Mouse (Mus musculus): Measurements from ENCODE around the gene Gramd1b.
A peak's percentile ranks its signal among the peaks of the same experiment; 100 is the strongest.

Gramd1b gene

GRCm38 (mm10) chr9:40356768-40357446 is 174.3 kb downstream of the Gramd1b start:
- no peak for DNase-seq

GRCm38 (mm10) chr9:40356368-40356767 is 174.8 kb downstream of the Gramd1b start:
- no peak for DNase-seq

GRCm38 (mm10) chr9:40355406-40355805 is 175.8 kb downstream of the Gramd1b start:
- DNase-seq = no peak

GRCm38 (mm10) chr9:40353596-40353995 is 177.6 kb downstream of the Gramd1b start:
- DNase-seq = no peak

GRCm38 (mm10) chr9:40350640-40351039 is 180.5 kb downstream of the Gramd1b start:
- DNase-seq = peak; percentile 45

- DNase-seq = no peak
Observed at GRCm38 (mm10) chr9:40350052-40350451, 181.1 kb downstream of the Gramd1b start.

- DNase-seq = no peak
Observed at GRCm38 (mm10) chr9:40349554-40349953, 181.6 kb downstream of the Gramd1b start.

GRCm38 (mm10) chr9:40348714-40349233 is 182.4 kb downstream of the Gramd1b start:
- DNase-seq = no peak

GRCm38 (mm10) chr9:40346232-40346984 is 184.8 kb downstream of the Gramd1b start:
- no peak for DNase-seq

GRCm38 (mm10) chr9:40345493-40346231 is 185.5 kb downstream of the Gramd1b start:
- no peak for DNase-seq

GRCm38 (mm10) chr9:40344801-40345492 is 186.2 kb downstream of the Gramd1b start:
- DNase-seq = no peak

GRCm38 (mm10) chr9:40343828-40344227 is 187.4 kb downstream of the Gramd1b start:
- no peak for DNase-seq

- no peak for DNase-seq
Observed at GRCm38 (mm10) chr9:40343053-40343652, 188.0 kb downstream of the Gramd1b start.

GRCm38 (mm10) chr9:40342101-40342500 is 189.1 kb downstream of the Gramd1b start:
- no peak for DNase-seq

- no peak for DNase-seq
Observed at GRCm38 (mm10) chr9:40339578-40339977, 191.6 kb downstream of the Gramd1b start.

- DNase-seq = no peak
Observed at GRCm38 (mm10) chr9:40337131-40337820, 193.9 kb downstream of the Gramd1b start.

- no peak for DNase-seq
Observed at GRCm38 (mm10) chr9:40336701-40337100, 194.5 kb downstream of the Gramd1b start.

GRCm38 (mm10) chr9:40334617-40335016 is 196.6 kb downstream of the Gramd1b start:
- DNase-seq = no peak

GRCm38 (mm10) chr9:40333649-40334396 is 197.4 kb downstream of the Gramd1b start:
- peak; percentile 72 for DNase-seq

GRCm38 (mm10) chr9:40332731-40333648 is 198.2 kb downstream of the Gramd1b start:
- DNase-seq = no peak

Measured in thymus, postnatal 14 days (tissue).